Mouse (Mus musculus) embryonic facial prominence, embryonic 11.5 days (tissue): ENCODE measurements at regions not wholly inside any gene's neighbourhood (a gene's known extent, or its start where the extent isn't known, plus 50 kb on each side); places are given as distances from the start of the nearest gene placed in this dataset.

Experiments
- ATAC-seq: fragments of 200-750 bp; cut with Nextera tagmentation; replicated peaks from 2 replicates; pipeline ENCODE4 v1.8.0; 2017; ENCODE audit warnings: low read depth; ENCODE audit not compliant: insufficient number of reproducible peaks, low FRiP score, low TSS enrichment
- DNase-seq: peaks from one replicate; pipeline ENCODE4 v3.0.0-alpha.2; 2015; ENCODE audit warnings: low spot score
- H3K27ac ChIP-seq: fragments of 300-500 bp; sonication (generic); replicated peaks from 2 replicates; pipeline ENCODE4 v1.5.1; 2014; ENCODE audit warnings: mild to moderate bottlenecking, low read depth, low read length, control low read depth
- H3K27me3 ChIP-seq: fragments of 300-500 bp; sonication (generic); 2 replicates; pipeline ENCODE4 v1.6.1; 2014; ENCODE audit warnings: mild to moderate bottlenecking, low read length, moderate library complexity, mixed read lengths; ENCODE audit not compliant: control insufficient read depth, insufficient read depth
- H3K36me3 ChIP-seq: fragments of 300-500 bp; sonication (generic); replicated peaks from 2 replicates; pipeline ENCODE4 v1.6.1; 2014; ENCODE audit warnings: low read depth, mild to moderate bottlenecking, low read length, moderate library complexity, mixed read lengths; ENCODE audit not compliant: control insufficient read depth, insufficient read depth
- H3K4me1 ChIP-seq: fragments of 300-500 bp; sonication (generic); 2 replicates; pipeline ENCODE4 v1.6.1; 2014; ENCODE audit warnings: low read length, mixed read lengths; ENCODE audit not compliant: control insufficient read depth, insufficient read depth
- H3K4me2 ChIP-seq: fragments of 300-500 bp; sonication (generic); 2 replicates; pipeline ENCODE4 v1.6.1; 2014; ENCODE audit warnings: low read depth, mild to moderate bottlenecking, control low read depth, low read length, moderate library complexity
- H3K4me3 ChIP-seq: fragments of 300-500 bp; sonication (generic); 2 replicates; pipeline ENCODE4 v1.5.1; 2014; ENCODE audit warnings: low read depth, low read length, control low read depth
- H3K9ac ChIP-seq: fragments of 300-500 bp; sonication (generic); replicated peaks from 2 replicates; pipeline ENCODE4 v1.6.1; 2014; ENCODE audit warnings: mild to moderate bottlenecking, control low read depth, low read length
- H3K9me3 ChIP-seq: fragments of 300-500 bp; sonication (generic); replicated peaks from 2 replicates; pipeline ENCODE4 v1.6.1; 2016; ENCODE audit warnings: mild to moderate bottlenecking, low read length, inconsistent platforms, mixed read lengths; ENCODE audit not compliant: control insufficient read depth
- WGBS: fragments of 180-500 bp; shearing (Covaris S2); extraction: QIAGEN DNeasy Blood & Tissue Kit; methylation state at CpG from one replicate; pipeline ENCODE4 v1.1.7; 2014; 5-methylcytosine and 5-hydroxymethylcytosine counted together

DNA sequence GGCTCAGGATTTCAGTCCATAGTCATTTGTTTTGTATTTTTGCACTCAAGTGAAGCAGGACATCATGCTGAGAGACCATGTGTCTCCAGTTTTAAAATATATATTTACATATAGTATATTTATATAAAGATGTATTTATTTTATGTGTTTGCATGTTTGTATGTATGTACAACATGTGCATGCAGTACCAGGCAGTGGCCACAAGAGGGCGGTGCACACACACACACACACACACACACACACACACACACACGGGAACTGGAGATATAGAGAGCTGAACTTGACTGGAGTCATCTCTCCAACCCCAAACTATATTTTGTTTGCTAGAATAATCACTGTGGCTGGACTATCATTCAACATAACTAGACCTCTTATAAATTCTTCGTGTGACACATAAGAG is 66.1 kb upstream of the Sec14l1 start:
- Histone ChIP-seq H3K9ac (no peak overlapping the region), H3K4me2 (no peak overlapping the region), H3K27ac (no peak overlapping the region), H3K4me1 (0 out of 2 replicates have a peak, but pooled peaks cover 2% of the 10 kb centered on the region), H3K27me3 (no peaks in the 10 kb centered on the region), H3K36me3 (no peaks in the 10 kb centered on the region), H3K4me3 (no peak overlapping the region), H3K9me3 (no peaks in the 10 kb centered on the region)
- ATAC-seq (no peak), DNase-seq (no peak)
- WGBS, result 88% methylated on average over 3 of the region's 3 CpGs

DNA sequence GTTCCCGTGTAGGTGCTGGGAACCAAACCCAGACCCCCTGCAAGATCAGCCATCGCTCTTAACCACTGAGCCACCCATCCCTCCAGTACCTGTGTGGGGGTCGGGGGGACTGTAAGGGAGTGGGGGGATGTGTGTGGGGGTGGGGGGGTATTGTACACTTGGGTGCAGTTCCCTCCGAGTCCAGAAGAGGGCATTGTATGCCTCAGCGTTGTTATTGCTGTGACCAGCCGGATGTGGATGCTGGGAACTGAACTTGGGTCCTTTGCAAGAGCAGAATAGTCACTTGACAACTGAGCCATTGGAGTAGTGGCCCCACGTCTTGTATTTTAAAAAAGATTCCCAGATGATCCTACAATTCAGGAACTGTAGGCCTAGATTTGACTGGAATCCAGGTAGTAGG is 64.2 kb upstream of the Sec14l1 start:
- no peak for ATAC-seq
- H3K4me2 ChIP-seq, result no peak overlapping the region
- WGBS, result 91% methylated on average over 7 of the region's 7 CpGs
- no peak overlapping the region for H3K27ac ChIP-seq
- no peaks in the 10 kb centered on the region for H3K9me3 ChIP-seq
- no peaks in the 10 kb centered on the region for H3K36me3 ChIP-seq
- no peak overlapping the region for H3K9ac ChIP-seq
- H3K27me3 ChIP-seq, result no peaks in the 10 kb centered on the region
- H3K4me3 ChIP-seq, result no peak overlapping the region
- peaks cover 2% of the 10 kb centered on the region; the same call in 1 of the 2 replicates for H3K4me1 ChIP-seq
- no peak for DNase-seq

DNA sequence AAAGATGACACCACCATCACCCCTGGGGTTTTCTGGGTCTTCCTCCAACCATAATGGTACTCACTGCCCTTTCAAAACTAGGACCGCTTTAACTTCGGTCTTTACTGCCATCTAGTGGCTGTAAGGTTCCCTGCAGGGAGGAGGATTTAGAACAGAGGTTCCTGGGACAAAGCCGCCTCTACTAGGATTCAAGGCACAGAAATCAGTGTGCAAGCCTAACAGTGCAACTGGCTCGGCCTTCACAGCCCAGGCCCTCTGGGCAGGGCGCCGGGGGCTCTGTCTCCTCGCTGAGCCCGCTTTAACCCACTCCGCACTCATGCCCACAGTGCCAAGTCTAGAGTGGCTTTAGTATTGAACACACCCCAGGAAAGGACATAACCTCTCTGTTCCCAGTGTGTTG is 58.0 kb upstream of the Sec14l1 start:
- no peaks in the 10 kb centered on the region; the same call in 1 of the 2 replicates for H3K4me1 ChIP-seq
- no peaks in the 10 kb centered on the region for H3K27me3 ChIP-seq
- H3K9ac ChIP-seq, result peak overlapping the region; percentile 43; the same call in 1 of the 2 replicates
- ATAC-seq (0 out of 2 replicates have a peak, but pooled peaks have one; percentile 4), DNase-seq (peak; percentile 91)
- no peak overlapping the region for H3K27ac ChIP-seq
- WGBS, result 11% methylated on average over 9 of the region's 9 CpGs
- H3K4me2 ChIP-seq, result no peak overlapping the region
- no peaks in the 10 kb centered on the region for H3K9me3 ChIP-seq
- H3K4me3 ChIP-seq, result no peak overlapping the region
- H3K36me3 ChIP-seq, result no peaks in the 10 kb centered on the region

DNA sequence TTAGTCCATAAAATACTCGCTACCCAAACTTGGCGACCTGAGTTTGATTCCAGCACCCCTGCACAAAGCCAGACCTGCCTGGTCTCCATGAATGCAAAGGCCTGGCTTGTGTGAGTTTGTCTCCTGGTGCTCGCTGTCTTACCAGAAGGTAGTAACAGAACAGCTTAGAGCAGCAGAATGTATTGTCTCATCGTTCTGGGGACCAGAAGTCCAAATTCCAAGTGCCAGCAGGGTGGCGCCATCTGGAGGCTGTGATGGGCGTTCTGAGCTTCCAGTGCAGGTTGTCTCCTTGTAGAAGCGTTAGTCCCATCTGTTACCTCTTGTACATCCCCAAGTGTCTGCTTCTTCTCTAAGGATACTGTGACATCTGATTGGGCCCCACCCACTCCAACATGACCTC is 57.5 kb upstream of the Sec14l1 start:
- no peak overlapping the region for H3K4me3 ChIP-seq
- H3K36me3 ChIP-seq, result no peaks in the 10 kb centered on the region
- 37% methylated on average over 7 of the region's 7 CpGs for WGBS
- ATAC-seq (no peak), DNase-seq (peak; percentile 70)
- H3K4me1 ChIP-seq, result no peaks in the 10 kb centered on the region; the same call in 1 of the 2 replicates
- no peak overlapping the region for H3K4me2 ChIP-seq
- H3K9me3 ChIP-seq, result no peaks in the 10 kb centered on the region
- no peak overlapping the region; the same call in 1 of the 2 replicates for H3K9ac ChIP-seq
- no peaks in the 10 kb centered on the region for H3K27me3 ChIP-seq
- no peak overlapping the region for H3K27ac ChIP-seq

- Histone ChIP-seq H3K4me3 (no peak overlapping the region), H3K27me3 (no peaks in the 10 kb centered on the region), H3K4me1 (no peaks in the 10 kb centered on the region; the same call in 1 of the 2 replicates), H3K9ac (no peak overlapping the region), H3K9me3 (no peaks in the 10 kb centered on the region), H3K4me2 (no peak overlapping the region), H3K36me3 (no peaks in the 10 kb centered on the region), H3K27ac (no peak overlapping the region)
- 73% methylated on average over 8 of the region's 8 CpGs for WGBS
- DNase-seq, result no peak
- ATAC-seq, result no peak
Observed at GRCm38 (mm10) chr11:117059120-117059519, 55.8 kb upstream of the Sec14l1 start.

DNA sequence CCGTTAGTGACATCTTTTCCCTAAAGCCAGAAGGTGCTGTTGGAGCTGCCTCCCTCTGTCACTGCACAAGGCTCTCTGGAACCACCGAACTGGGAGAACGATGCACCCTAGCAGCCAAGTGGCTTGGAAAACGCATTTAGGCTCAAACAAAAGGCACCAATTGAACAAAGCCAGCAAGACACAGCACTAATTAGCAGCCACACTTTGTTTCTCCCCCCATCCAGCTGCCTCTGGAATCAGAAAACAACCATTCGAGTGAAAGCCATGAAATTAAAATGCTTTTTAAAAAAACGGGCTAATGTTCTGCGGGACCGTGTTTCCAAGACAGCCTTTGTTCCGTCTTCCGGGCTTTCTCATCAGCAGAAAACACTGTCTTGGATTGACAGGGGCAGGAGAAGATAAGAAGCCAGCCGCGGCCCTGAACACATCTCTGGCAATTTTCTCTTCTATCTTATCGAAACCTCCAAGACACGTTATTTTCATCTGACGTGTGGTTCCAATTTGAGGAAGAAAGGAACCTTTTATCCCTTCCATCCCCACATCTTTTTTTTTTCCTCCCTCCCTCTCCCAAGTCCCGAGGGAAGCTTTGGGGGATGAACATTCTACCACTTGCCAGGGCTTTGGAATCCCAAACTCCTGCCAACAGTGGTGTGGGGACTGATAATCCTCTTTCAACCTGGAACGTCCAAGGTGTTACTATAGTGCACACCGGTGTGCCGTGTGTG is 54.8 kb upstream of the Sec14l1 start:
- Histone ChIP-seq H3K4me1 (no peaks in the 10 kb centered on the region), H3K4me2 (0 out of 2 replicates have a peak overlapping the region, but pooled peaks have one; percentile 16), H3K9ac (no peak overlapping the region), H3K4me3 (no peak overlapping the region), H3K9me3 (no peaks in the 10 kb centered on the region), H3K36me3 (no peaks in the 10 kb centered on the region), H3K27ac (no peak overlapping the region), H3K27me3 (no peaks in the 10 kb centered on the region)
- no peak for ATAC-seq
- WGBS, result 7% methylated on average over 19 of the region's 19 CpGs
- no peak for DNase-seq

GRCm38 (mm10) chr11:117060706-117061337 is 54.1 kb upstream of the Sec14l1 start:
- H3K36me3 ChIP-seq, result no peaks in the 10 kb centered on the region
- WGBS, result 24% methylated on average over 8 of the region's 9 CpGs
- no peak overlapping the region for H3K9ac ChIP-seq
- H3K4me3 ChIP-seq, result no peak overlapping the region
- no peak for ATAC-seq
- H3K27me3 ChIP-seq, result no peaks in the 10 kb centered on the region
- no peak overlapping the region for H3K27ac ChIP-seq
- DNase-seq, result no peak
- H3K4me1 ChIP-seq, result no peaks in the 10 kb centered on the region
- H3K4me2 ChIP-seq, result 0 out of 2 replicates have a peak overlapping the region, but pooled peaks have one; percentile 16
- H3K9me3 ChIP-seq, result no peaks in the 10 kb centered on the region
